ENCODE assay signal across 8 mouse cellular contexts in the genomic region with DNA sequence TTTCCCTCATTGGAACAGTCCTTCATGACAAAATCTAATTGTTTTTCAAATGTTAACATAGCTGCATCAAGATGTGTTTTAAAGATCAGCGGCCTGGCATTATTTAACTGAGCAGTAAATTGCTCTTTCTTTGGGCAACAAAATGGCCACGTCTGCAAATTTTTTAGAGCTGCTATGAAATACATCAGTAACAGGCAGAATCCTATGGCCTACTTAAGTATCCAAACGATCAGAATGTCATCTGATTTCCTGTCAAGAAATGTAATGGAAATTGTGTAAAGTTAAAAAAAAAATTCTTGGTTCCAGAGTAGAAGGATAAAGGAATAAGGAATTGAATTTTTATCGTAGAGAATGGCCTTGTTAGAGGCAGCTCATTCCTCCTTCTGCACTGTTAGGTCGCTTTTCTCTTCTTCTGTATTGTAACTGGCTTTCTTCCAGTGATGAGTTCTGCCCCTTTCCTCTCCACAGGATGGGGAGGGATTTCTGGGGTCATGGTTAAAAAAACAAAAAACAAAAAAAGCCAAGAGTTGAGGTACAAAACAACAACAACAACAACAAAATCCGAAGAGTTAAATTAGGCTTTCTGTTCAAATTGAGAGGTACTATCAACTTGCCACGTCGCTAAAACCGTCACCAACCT. TPM values are rescaled to one million over a fixed set of nuclear protein-coding genes. Genes with fewer than 3 reads are reported as not detected.
DNase-seq lines count a peak whose midpoint lies in the region; ATAC-seq and TF ChIP-seq lines count a peak whose summit lies in the region.

No protein-coding gene starts in this region.

- TF ChIP-seq CTCF in G1E (IDR thresholded peaks at IDR 0.05; ENCODE audit: low read depth, low read length) = no peak

- H3K27me3 ChIP-seq in heart, embryonic 14.5 days (ENCODE audit: control insufficient read depth, insufficient read depth, low read length) = no peaks in the 10 kb centered on the region
- H3K27me3 ChIP-seq in G1E (ENCODE audit: insufficient read depth, low read length) = no peaks in the 10 kb centered on the region
- H3K27me3 ChIP-seq in heart, embryonic 16.5 days (ENCODE audit: control insufficient read depth, insufficient read depth, low read length) = no peaks in the 10 kb centered on the region
- H3K27me3 ChIP-seq in midbrain, embryonic 12.5 days = no peaks in the 10 kb centered on the region

- intact Hi-C loops in heart, postnatal 25 days (cut with DNase I) = no loop called here

- H3K4me1 ChIP-seq in heart, embryonic 14.5 days (ENCODE audit: control insufficient read depth in 2 of 2, insufficient read depth in 2 of 2, low read length in 2 of 2) = peaks cover 5 to 28% of the 10 kb centered on the region in 2 experiments
- peaks cover 54% of the 10 kb centered on the region for H3K4me1 ChIP-seq in G1E (ENCODE audit: insufficient read depth, low read depth, low read length)
- H3K4me1 ChIP-seq in heart, embryonic 16.5 days (ENCODE audit: control insufficient read depth, insufficient read depth, low read length) = peaks cover 23% of the 10 kb centered on the region
- peaks cover 15% of the 10 kb centered on the region for H3K4me1 ChIP-seq in midbrain, embryonic 12.5 days

- H3K27ac ChIP-seq in heart, embryonic 14.5 days (replicated peaks in 1 of 2; ENCODE audit: control insufficient read depth in 1 of 2, insufficient read depth in 1 of 2, low read depth in 2 of 2, low read length in 2 of 2) = peak overlapping the region; percentile 96 to 98
- peak overlapping the region; percentile 97 for H3K27ac ChIP-seq in heart, embryonic 16.5 days (ENCODE audit: low read length)
- H3K27ac ChIP-seq in midbrain, embryonic 12.5 days (replicated peaks) = peak overlapping the region; percentile 94

- no peak for ATAC-seq in heart, embryonic 14.5 days (ENCODE audit: insufficient number of reproducible peaks, insufficient read depth, low FRiP score, low read depth)
- no peak for ATAC-seq in G1E (ENCODE audit: extremely low read depth, insufficient number of reproducible peaks, low FRiP score, poor library complexity, severe bottlenecking)
- no peak for ATAC-seq in heart, embryonic 16.5 days (replicated peaks; ENCODE audit: extremely low read depth, insufficient read depth, low FRiP score)
- no peak for ATAC-seq in midbrain, embryonic 12.5 days (ENCODE audit: low FRiP score, low read depth)

- no peaks in the 10 kb centered on the region for H3K36me3 ChIP-seq in heart, embryonic 14.5 days (ENCODE audit: control insufficient read depth, insufficient read depth, low read length)
- H3K36me3 ChIP-seq in G1E (replicated peaks) = no peaks in the 10 kb centered on the region
- H3K36me3 ChIP-seq in heart, embryonic 16.5 days (ENCODE audit: control insufficient read depth, insufficient read depth) = no peaks in the 10 kb centered on the region
- no peaks in the 10 kb centered on the region for H3K36me3 ChIP-seq in midbrain, embryonic 12.5 days

- peak overlapping the region; percentile 71 for H3K9ac ChIP-seq in heart, embryonic 14.5 days (ENCODE audit: low read length)
- peak overlapping the region; percentile 78 for H3K9ac ChIP-seq in heart, embryonic 16.5 days (ENCODE audit: low read length)
- H3K9ac ChIP-seq in midbrain, embryonic 12.5 days (replicated peaks) = peak overlapping the region; percentile 95; the same call in 1 of the 2 replicates

- H3K9me3 ChIP-seq in heart, embryonic 14.5 days (ENCODE audit: control insufficient read depth, low read length) = no peaks in the 10 kb centered on the region
- no peaks in the 10 kb centered on the region for H3K9me3 ChIP-seq in G1E (replicated peaks)
- no peaks in the 10 kb centered on the region for H3K9me3 ChIP-seq in heart, embryonic 16.5 days (replicated peaks; ENCODE audit: control insufficient read depth, low read length)
- H3K9me3 ChIP-seq in midbrain, embryonic 12.5 days = no peaks in the 10 kb centered on the region

- DNase-seq in heart, postnatal 25 days (ENCODE audit: low spot score) = no peak
- no peak for DNase-seq in G1E (ENCODE audit: low spot score)
- DNase-seq in cerebellum, postnatal 36 days = no peak
- no peak for DNase-seq in ovary, postnatal 36 days (ENCODE audit: low spot score)
- no peak for DNase-seq in thymus, postnatal 36 days

- 27% methylated on average over 9 of the region's 9 CpGs for WGBS in heart, embryonic 14.5 days
- 24% methylated on average over 9 of the region's 9 CpGs for WGBS in heart, embryonic 16.5 days
- 36% methylated on average over 9 of the region's 9 CpGs for WGBS in midbrain, embryonic 12.5 days

- H3K4me2 ChIP-seq in heart, embryonic 14.5 days (ENCODE audit: low read length) = peak overlapping the region; percentile 68
- peak overlapping the region; percentile 68 for H3K4me2 ChIP-seq in heart, embryonic 16.5 days (ENCODE audit: low read depth, low read length)
- H3K4me2 ChIP-seq in midbrain, embryonic 12.5 days (replicated peaks) = peak overlapping the region; percentile 68

- H3K4me3 ChIP-seq in heart, embryonic 14.5 days (ENCODE audit: control insufficient read depth in 1 of 2, insufficient read depth in 1 of 2, low read depth in 1 of 2, low read length in 2 of 2) = peak overlapping the region; percentile 44 to 99; a peak in 3 of 4 replicates
- peak overlapping the region; percentile 94; the same call in 1 of the 2 replicates for H3K4me3 ChIP-seq in G1E (ENCODE audit: low read depth, low read length)
- H3K4me3 ChIP-seq in heart, embryonic 16.5 days (ENCODE audit: low read length) = peak overlapping the region; percentile 75
- peak overlapping the region; percentile 94 for H3K4me3 ChIP-seq in midbrain, embryonic 12.5 days

RNA-seq across cellular contexts. Expression of gene Osbpl8, which starts 0.8 kb away (rescaled TPM):
- polyA plus RNA-seq in heart, embryonic 14.5 days (2014; fragmentation: Nextera tagmentation; extraction: Ambion mirVana) = 43.9 and 50.3 TPM in 2 replicates
- total RNA-seq in heart, postnatal 25 days (2021) = 10 to 100 TPM; 68.3 to 69.5 TPM
- total RNA-seq in G1E (2014; fragmentation: Nextera tagmentation) = 69.9 and 70.9 TPM in 2 replicates
- 449 and 517 TPM in 2 replicates for total RNA-seq in G1E (2017)
- polyA plus RNA-seq in G1E (2012) = 7.2 and 8.4 TPM in 2 replicates
- polyA plus RNA-seq in heart, embryonic 16.5 days (2015; fragmentation: Nextera tagmentation; extraction: Ambion mirVana) = 28.8 and 30.2 TPM in 2 replicates
- 21.3 and 25.5 TPM in 2 replicates for polyA plus RNA-seq in midbrain, embryonic 12.5 days (2016; fragmentation: Nextera tagmentation; extraction: Ambion mirVana)
